Mouse (Mus musculus) layer of hippocampus, adult 2 months (tissue): Measurements from ENCODE around the gene Hoxd1. TPM values are rescaled to one million over a fixed set of nuclear protein-coding genes. Genes with fewer than 3 reads are reported as not detected.

Experiments used
- DNase-seq, 2 experiments: peaks; one replicate each; pipeline ENCODE4 v3.0.0; 2022; ENCODE audit warnings: low spot score in 2 of 2
- H3K27ac ChIP-seq: fragments of 200-600 bp; 2 replicates; pipeline ENCODE4 v1.8.1; 2022
- H3K4me3 ChIP-seq: fragments of 200-600 bp; 2 replicates; pipeline ENCODE4 v1.8.1; 2022; ENCODE audit warnings: mild to moderate bottlenecking
- CTCF ChIP-seq: fragments of 200-600 bp; conservative IDR thresholded peaks from 2 replicates; pipeline ENCODE4 v1.8.1; 2022; ENCODE audit warnings: antibody characterized with exemption, mild to moderate bottlenecking, moderate library complexity
- total RNA-seq, 2 experiments: library from RNA; stranded (reverse); gene quantifications; 2 replicates each; pipeline ENCODE4 v1.2.3; 2021

Hoxd1 gene
- total RNA-seq, 2 experiments from 2014 or later, result 0.26 TPM; not detected in 1

DNA sequence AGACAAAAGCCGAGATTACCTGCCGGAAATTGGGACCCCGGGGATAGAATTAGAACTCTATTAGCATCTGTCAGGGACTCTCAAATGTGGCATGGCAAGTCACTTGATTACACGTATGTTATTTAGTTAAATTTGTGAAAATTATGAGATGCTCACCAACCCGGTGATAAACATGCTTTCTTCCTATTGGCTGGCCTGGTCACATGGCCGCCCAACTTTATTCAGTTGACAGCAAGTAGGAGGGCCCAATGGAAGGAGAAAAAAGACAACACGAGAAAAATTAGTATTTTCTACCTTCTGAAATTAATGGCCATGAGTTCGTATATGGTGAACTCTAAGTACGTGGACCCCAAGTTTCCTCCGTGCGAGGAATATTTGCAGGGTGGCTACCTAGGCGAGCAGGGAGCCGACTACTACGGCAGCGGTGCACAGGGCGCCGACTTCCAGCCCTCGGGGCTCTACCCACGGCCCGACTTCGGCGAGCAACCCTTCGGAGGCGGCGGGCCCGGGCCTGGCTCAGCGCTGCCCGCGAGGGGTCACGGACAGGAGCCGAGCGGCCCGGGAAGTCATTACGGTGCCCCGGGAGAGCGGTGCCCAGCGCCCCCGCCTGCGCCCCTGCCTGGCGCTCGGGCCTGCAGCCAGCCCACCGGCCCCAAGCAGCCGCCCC, 35.7 kb upstream of the Hoxd1 start:
- DNase-seq, result no peak
- Histone ChIP-seq H3K27ac (no peak overlapping the region), H3K4me3 (no peak overlapping the region)
- TF ChIP-seq CTCF, result no peak

DNA sequence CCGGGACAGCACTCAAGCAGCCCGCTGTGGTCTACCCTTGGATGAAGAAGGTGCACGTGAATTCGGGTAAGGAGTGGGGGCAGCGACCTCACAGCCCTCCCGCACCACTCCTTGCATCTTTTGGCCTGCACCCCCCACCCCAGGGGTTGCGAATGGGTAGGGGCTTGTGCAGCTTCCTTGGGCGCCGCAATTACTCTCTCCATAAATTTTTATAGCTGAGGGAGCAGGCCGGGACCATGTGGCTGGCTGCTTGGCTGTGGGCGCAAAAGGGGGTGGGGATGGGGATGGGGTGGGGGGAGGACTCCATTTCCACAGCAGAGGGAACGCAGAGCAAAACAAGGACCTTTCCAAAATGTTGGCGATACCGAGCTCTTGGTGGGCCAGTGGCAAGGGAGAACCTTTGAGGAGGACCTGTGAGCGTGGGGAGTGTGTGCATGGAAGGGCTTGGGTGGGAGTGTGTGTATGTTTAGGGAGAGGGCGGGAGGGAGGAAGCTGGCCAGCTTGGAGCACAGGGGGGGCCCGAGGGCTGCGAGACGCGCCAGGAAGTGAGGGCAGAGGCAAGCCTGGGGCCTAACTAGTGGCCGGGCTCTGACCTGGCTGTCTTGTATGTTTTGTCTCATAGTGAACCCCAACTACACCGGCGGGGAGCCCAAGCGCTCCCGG, 35.0 kb upstream of the Hoxd1 start:
- no peak for DNase-seq
- TF ChIP-seq CTCF, result no peak
- Histone ChIP-seq H3K27ac (no peak overlapping the region), H3K4me3 (no peak overlapping the region)

GRCm38 (mm10) chr2:74728303-74728680, 34.5 kb upstream of the Hoxd1 start:
- DNase-seq, result no peak
- TF ChIP-seq CTCF, result no peak
- H3K27ac ChIP-seq, result no peak overlapping the region
- no peak overlapping the region for H3K4me3 ChIP-seq

- H3K27ac ChIP-seq, result no peak overlapping the region
- TF ChIP-seq CTCF, result no peak
Observed at GRCm38 (mm10) chr2:74730331-74730730, 32.4 kb upstream of the Hoxd1 start.

DNA sequence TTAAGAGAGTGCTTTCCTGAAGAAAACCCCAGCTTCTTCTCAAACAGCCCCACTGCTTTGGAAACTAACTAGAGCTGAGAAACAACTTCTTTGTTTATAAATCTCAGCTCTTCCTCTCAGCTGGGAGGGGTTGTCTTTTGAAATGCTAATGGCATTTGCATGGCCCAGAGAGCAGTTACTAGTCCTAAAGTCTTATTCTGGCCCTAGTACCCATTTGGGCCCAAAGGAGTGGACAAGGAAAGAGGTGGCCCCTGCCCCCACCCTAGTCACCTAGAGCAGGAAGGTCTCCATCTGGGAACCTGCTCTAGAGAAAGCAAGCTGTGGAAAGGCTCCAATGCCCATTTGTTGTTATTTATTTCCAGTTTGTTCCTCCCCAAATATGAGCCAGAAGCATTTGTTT, 31.7 kb upstream of the Hoxd1 start:
- no peak for TF ChIP-seq CTCF
- H3K27ac ChIP-seq, result no peak overlapping the region
- no peak overlapping the region for H3K4me3 ChIP-seq
- no peak for DNase-seq

More at GRCm38 (mm10) chr2:74730331-74730730, 32.4 kb upstream of the Hoxd1 start:
- no peak overlapping the region for H3K4me3 ChIP-seq
- no peak for DNase-seq

- no peak for TF ChIP-seq CTCF
- no peak overlapping the region for H3K27ac ChIP-seq
- DNase-seq, result no peak
- H3K4me3 ChIP-seq, result no peak overlapping the region
Observed at GRCm38 (mm10) chr2:74731799-74732512, 30.8 kb upstream of the Hoxd1 start.

GRCm38 (mm10) chr2:74732513-74733316, 30.1 kb upstream of the Hoxd1 start:
- no peak for DNase-seq
- no peak for TF ChIP-seq CTCF
- Histone ChIP-seq H3K27ac (no peak overlapping the region), H3K4me3 (no peak overlapping the region)

DNA sequence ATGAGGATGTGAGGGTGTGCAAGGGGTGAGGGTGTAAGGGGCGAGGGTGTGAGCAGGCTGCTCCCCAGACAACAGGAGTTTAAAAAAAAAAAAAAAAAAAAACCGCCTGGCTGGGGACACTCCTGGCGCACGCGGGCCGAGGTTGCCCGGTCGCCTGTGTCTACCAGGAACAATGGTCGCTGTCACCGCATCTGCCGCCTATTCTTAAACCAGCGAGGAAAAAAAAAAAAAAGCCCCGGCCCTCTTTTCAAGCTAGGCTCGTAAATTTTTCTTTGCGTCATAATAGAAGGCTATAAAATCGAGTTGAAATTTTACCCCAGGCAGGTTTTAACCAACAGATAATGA, 29.5 kb upstream of the Hoxd1 start:
- Histone ChIP-seq H3K4me3 (no peak overlapping the region), H3K27ac (no peak overlapping the region)
- TF ChIP-seq CTCF, result no peak
- DNase-seq, result no peak

GRCm38 (mm10) chr2:74733765-74734164, 29.0 kb upstream of the Hoxd1 start:
- TF ChIP-seq CTCF, result no peak
- Histone ChIP-seq H3K4me3 (no peak overlapping the region), H3K27ac (no peak overlapping the region)
- DNase-seq, result no peak

- no peak for DNase-seq
- no peak overlapping the region for H3K27ac ChIP-seq
- no peak overlapping the region for H3K4me3 ChIP-seq
- TF ChIP-seq CTCF, result no peak
Observed at GRCm38 (mm10) chr2:74734451-74734850, 28.3 kb upstream of the Hoxd1 start.

GRCm38 (mm10) chr2:74734996-74735811, 27.6 kb upstream of the Hoxd1 start:
- no peak for DNase-seq
- TF ChIP-seq CTCF, result no peak
- Histone ChIP-seq H3K27ac (no peak overlapping the region), H3K4me3 (no peak overlapping the region)
